ENCODE assay signal across 25 mouse cellular contexts in the genomic region with DNA sequence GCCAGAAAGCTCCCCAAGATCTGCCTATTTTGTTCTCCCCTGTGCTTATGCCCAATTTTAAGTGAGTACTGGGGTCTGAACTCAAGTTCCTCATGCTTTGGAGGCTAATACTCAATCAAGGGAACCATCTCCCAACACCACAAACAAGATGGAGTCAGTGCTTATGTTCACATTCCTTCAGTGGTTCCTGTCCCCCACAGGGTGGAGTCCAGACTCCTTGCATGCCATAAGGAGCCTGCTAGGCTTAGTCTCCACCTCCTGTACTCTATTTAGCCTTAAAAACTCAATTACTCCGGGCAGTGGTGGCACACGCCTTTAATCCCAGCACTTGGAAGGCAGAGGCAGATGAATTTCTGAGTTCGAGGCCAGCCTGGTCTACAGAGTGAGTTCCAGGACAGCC. TPM values are rescaled to one million over a fixed set of nuclear protein-coding genes. Genes with fewer than 3 reads are reported as not detected.
"Had no signal": no experiment of that assay in that cellular context is flagged by ENCODE, and none has a peak within 500 bp of the region (broad histone marks: within the 10 kb centered on the region; RNA-seq: fewer than 3 reads in every experiment).

No protein-coding gene starts in this region.

- H3K4me2 ChIP-seq: hindbrain, embryonic 12.5 days; hindbrain, embryonic 14.5 days; intestine, embryonic 15.5 days; limb, embryonic 12.5 days; liver, embryonic 13.5 days had no signal

- H3K4me3 ChIP-seq: gastrocnemius, adult 2 months; heart, embryonic 10.5 days; heart, embryonic 12.5 days; hindbrain, embryonic 10.5 days; hindbrain, embryonic 12.5 days; intestine, embryonic 15.5 days; layer of hippocampus, adult 2 months; left cerebral cortex, adult 2 months; limb, embryonic 12.5 days; liver, embryonic 13.5 days had no signal

- H3K27ac ChIP-seq: gastrocnemius, adult 2 months; heart, embryonic 10.5 days; hindbrain, embryonic 10.5 days; hindbrain, embryonic 12.5 days; hindbrain, embryonic 14.5 days; intestine, embryonic 15.5 days; layer of hippocampus, adult 2 months; left cerebral cortex, adult 2 months; limb, embryonic 10.5 days; limb, embryonic 12.5 days; liver, embryonic 13.5 days had no signal

- ATAC-seq: hindbrain, embryonic 16.5 days; inflammation-experienced regulatory T-cells, adult 6 months; intestine, embryonic 15.5 days had no signal

- H3K9me3 ChIP-seq: heart, embryonic 10.5 days; heart, embryonic 12.5 days; hindbrain, embryonic 10.5 days; hindbrain, embryonic 12.5 days; intestine, embryonic 15.5 days; limb, embryonic 10.5 days; limb, embryonic 12.5 days; liver, embryonic 13.5 days had no signal

- H3K9ac ChIP-seq: heart, embryonic 12.5 days; hindbrain, embryonic 12.5 days; hindbrain, embryonic 14.5 days; intestine, embryonic 15.5 days; limb, embryonic 12.5 days; liver, embryonic 13.5 days had no signal

- H3K36me3 ChIP-seq: heart, embryonic 10.5 days; heart, embryonic 12.5 days; hindbrain, embryonic 10.5 days; hindbrain, embryonic 12.5 days; intestine, embryonic 15.5 days; limb, embryonic 10.5 days; limb, embryonic 12.5 days; liver, embryonic 13.5 days had no signal

- DNase-seq: gastrocnemius, adult 2 months; gastrocnemius, postnatal 10 days; gastrocnemius, postnatal 25 days; heart, postnatal 4 days; kidney, adult 18-20 months; kidney, adult 8-10 months; kidney, postnatal 25 days; liver, embryonic 13.5 days had no signal

RNA-seq across cellular contexts. Expression of gene Bhlha9, which starts 47.4 kb away (rescaled TPM):
- polyA plus RNA-seq: heart, embryonic 14.5 days; heart, embryonic 16.5 days; inflammation-experienced regulatory T-cells, adult 6 months; intestine, postnatal 0 days; kidney, embryonic 14.5 days; liver, adult 2 months; liver, embryonic 13.5 days had no signal

RNA-seq across cellular contexts. Expression of gene Trarg1, which starts 54.7 kb away (rescaled TPM):
- polyA plus RNA-seq: heart, embryonic 12.5 days; liver, embryonic 13.5 days had no signal
